Mouse (Mus musculus): ENCODE measurements around the gene Ppp1r18. TPM values are rescaled to one million over a fixed set of nuclear protein-coding genes. Genes with fewer than 3 reads are reported as not detected.

Gene Ppp1r18
- polyA plus RNA-seq, 1 experiment from 2014 or later = 21.3 TPM

- no peak overlapping the region for H3K27ac ChIP-seq
- H3K27me3 ChIP-seq (ENCODE audit: poor library complexity, severe bottlenecking) = no peaks in the 10 kb centered on the region
- WGBS = 93% methylated on average over 4 of the region's 4 CpGs
- peaks cover 27% of the 10 kb centered on the region for H3K4me1 ChIP-seq
- no peak overlapping the region for H3K4me3 ChIP-seq
- DNase-seq (ENCODE audit: extremely low spot score, low spot score) = no peak
- peaks cover 77% of the 10 kb centered on the region for H3K36me3 ChIP-seq (replicated peaks)
- no peaks in the 10 kb centered on the region for H3K9me3 ChIP-seq
These were observed 57.9 kb downstream of the Ppp1r18 start for GRCm38 (mm10) chr17:35923281-35923680.

MicroRNAs encoded within 50 kb of the gene (microRNA counts, 519-probe panel; counts per million panel counts)
- 341 counts per million, percentile 65 among the panel's probes with 10 or more counts for microRNA mmu-miR-1894-3p
- microRNA mmu-miR-1894-5p = 341 counts per million, percentile 65 among the panel's probes with 10 or more counts

Small RNA genes within 50 kb of the gene (microRNA-seq; reads per million reads assigned to microRNA genes)
- gene Gm28033 (1.5 reads per million), gene Mir1894 (not detected)

Other genes starting within 250 kb of the Ppp1r18 start
- gene Gm9573, start 239.0 kb upstream of the Ppp1r18 start, polyA plus RNA-seq (2016; fragmentation: Nextera tagmentation; extraction: Ambion mirVana) = not detected in 2 replicates
- 0.12 and 0.14 TPM in 2 replicates for gene Mucl3, start 221.9 kb upstream of the Ppp1r18 start, polyA plus RNA-seq (2016; fragmentation: Nextera tagmentation; extraction: Ambion mirVana)
- 19.3 and 20.2 TPM in 2 replicates for gene Vars2, start 198.0 kb upstream of the Ppp1r18 start, polyA plus RNA-seq (2016; fragmentation: Nextera tagmentation; extraction: Ambion mirVana)
- gene Gtf2h4, start 191.9 kb upstream of the Ppp1r18 start, polyA plus RNA-seq (2016; fragmentation: Nextera tagmentation; extraction: Ambion mirVana) = 59.3 and 62.3 TPM in 2 replicates
- 105 and 112 TPM in 2 replicates for gene Ddr1, start 161.0 kb upstream of the Ppp1r18 start, polyA plus RNA-seq (2016; fragmentation: Nextera tagmentation; extraction: Ambion mirVana)
- gene Ier3, start 43.9 kb upstream of the Ppp1r18 start, polyA plus RNA-seq (2016; fragmentation: Nextera tagmentation; extraction: Ambion mirVana) = 4.6 and 5.3 TPM in 2 replicates
- 49.7 and 51.6 TPM in 2 replicates for gene Flot1, start 42.4 kb upstream of the Ppp1r18 start, polyA plus RNA-seq (2016; fragmentation: Nextera tagmentation; extraction: Ambion mirVana)
- gene Tubb5, start 27.3 kb upstream of the Ppp1r18 start, polyA plus RNA-seq (2016; fragmentation: Nextera tagmentation; extraction: Ambion mirVana) = 1,607 and 1,608 TPM in 2 replicates
- gene Mdc1, start 24.1 kb upstream of the Ppp1r18 start, polyA plus RNA-seq (2016; fragmentation: Nextera tagmentation; extraction: Ambion mirVana) = 26.9 and 29.3 TPM in 2 replicates
- gene Nrm, start 4.3 kb upstream of the Ppp1r18 start, polyA plus RNA-seq (2016; fragmentation: Nextera tagmentation; extraction: Ambion mirVana) = 81.9 and 84.0 TPM in 2 replicates
- gene Dhx16, start 14.2 kb downstream of the Ppp1r18 start, polyA plus RNA-seq (2016; fragmentation: Nextera tagmentation; extraction: Ambion mirVana) = 59.6 and 60.3 TPM in 2 replicates
- gene 2310061I04Rik, start 31.8 kb downstream of the Ppp1r18 start, polyA plus RNA-seq (2016; fragmentation: Nextera tagmentation; extraction: Ambion mirVana) = 29.8 and 32.4 TPM in 2 replicates
- gene Atat1, start 44.5 kb downstream of the Ppp1r18 start, polyA plus RNA-seq (2016; fragmentation: Nextera tagmentation; extraction: Ambion mirVana) = 102 and 105 TPM in 2 replicates
- gene Mrps18b, start 50.8 kb downstream of the Ppp1r18 start, polyA plus RNA-seq (2016; fragmentation: Nextera tagmentation; extraction: Ambion mirVana) = 98.2 and 107 TPM in 2 replicates
- gene Ppp1r10, start 50.8 kb downstream of the Ppp1r18 start, polyA plus RNA-seq (2016; fragmentation: Nextera tagmentation; extraction: Ambion mirVana) = 60.5 and 61.5 TPM in 2 replicates
- 114 and 129 TPM in 2 replicates for gene Abcf1, start 104.2 kb downstream of the Ppp1r18 start, polyA plus RNA-seq (2016; fragmentation: Nextera tagmentation; extraction: Ambion mirVana)
- 66.9 and 68.8 TPM in 2 replicates for gene Gnl1, start 114.3 kb downstream of the Ppp1r18 start, polyA plus RNA-seq (2016; fragmentation: Nextera tagmentation; extraction: Ambion mirVana)
- gene Prr3, start 114.6 kb downstream of the Ppp1r18 start, polyA plus RNA-seq (2016; fragmentation: Nextera tagmentation; extraction: Ambion mirVana) = 45.6 and 48.3 TPM in 2 replicates
- gene H2-T24, start 155.0 kb downstream of the Ppp1r18 start, polyA plus RNA-seq (2016; fragmentation: Nextera tagmentation; extraction: Ambion mirVana) = 3.1 and 3.5 TPM in 2 replicates
- 2.1 and 3.3 TPM in 2 replicates for gene H2-T23, start 167.3 kb downstream of the Ppp1r18 start, polyA plus RNA-seq (2016; fragmentation: Nextera tagmentation; extraction: Ambion mirVana)
- 6.8 and 8.1 TPM in 2 replicates for gene H2-T22, start 177.2 kb downstream of the Ppp1r18 start, polyA plus RNA-seq (2016; fragmentation: Nextera tagmentation; extraction: Ambion mirVana)
- gene Gm6034, start 177.4 kb downstream of the Ppp1r18 start, polyA plus RNA-seq (2016; fragmentation: Nextera tagmentation; extraction: Ambion mirVana) = not detected in 2 replicates
- gene Gm11127, start 192.8 kb downstream of the Ppp1r18 start, polyA plus RNA-seq (2016; fragmentation: Nextera tagmentation; extraction: Ambion mirVana) = not detected in 2 replicates